Mouse (Mus musculus): ENCODE results near the gene Gm42906. TPM values are rescaled to one million over a fixed set of nuclear protein-coding genes. Genes with fewer than 3 reads are reported as not detected.
A peak's percentile ranks its signal among the peaks of the same experiment; 100 is the strongest.

Gm42906 gene
- total RNA-seq, 2 experiments from 2014 or later, result not detected

GRCm38 (mm10) chr5:151333686-151334085 is 94.3 kb downstream of the Gm42906 start:
- intact Hi-C loops (cut with DNase I), result no loop called here
- no peak for DNase-seq (ENCODE audit: low spot score in 2 of 2)

- intact Hi-C loops (cut with DNase I), result no loop called here
- no peak for DNase-seq (ENCODE audit: low spot score in 2 of 2)
Measured at GRCm38 (mm10) chr5:151333191-151333594, 94.8 kb downstream of the Gm42906 start.

GRCm38 (mm10) chr5:151315804-151316597 is 112.0 kb downstream of the Gm42906 start:
- intact Hi-C loops (cut with DNase I), result no loop called here
- DNase-seq (ENCODE audit: low spot score in 2 of 2), result peak; percentile 23 to 33

GRCm38 (mm10) chr5:151300286-151300685 is 127.7 kb downstream of the Gm42906 start:
- intact Hi-C loops (cut with DNase I), result no loop called here
- no peak for DNase-seq (ENCODE audit: low spot score in 2 of 2)

GRCm38 (mm10) chr5:151299576-151299975 is 128.4 kb downstream of the Gm42906 start:
- no peak for DNase-seq (ENCODE audit: low spot score in 2 of 2)
- intact Hi-C loops (cut with DNase I), result no loop called here

- no peak for DNase-seq (ENCODE audit: low spot score in 2 of 2)
- intact Hi-C loops (cut with DNase I), result no loop called here
Measured at GRCm38 (mm10) chr5:151298371-151298770, 129.6 kb downstream of the Gm42906 start.

- DNase-seq (ENCODE audit: low spot score in 2 of 2), result no peak
- intact Hi-C loops (cut with DNase I), result no loop called here
Measured at GRCm38 (mm10) chr5:151296244-151296643, 131.7 kb downstream of the Gm42906 start.

GRCm38 (mm10) chr5:151293591-151293990 is 134.4 kb downstream of the Gm42906 start:
- intact Hi-C loops (cut with DNase I), result no loop called here
- no peak for DNase-seq (ENCODE audit: low spot score in 2 of 2)

GRCm38 (mm10) chr5:151292310-151292709 is 135.7 kb downstream of the Gm42906 start:
- no peak for DNase-seq (ENCODE audit: low spot score in 2 of 2)
- intact Hi-C loops (cut with DNase I), result no loop called here

- DNase-seq (ENCODE audit: low spot score in 2 of 2), result no peak
- intact Hi-C loops (cut with DNase I), result no loop called here
Measured at GRCm38 (mm10) chr5:151286331-151286730, 141.6 kb downstream of the Gm42906 start.

GRCm38 (mm10) chr5:151279531-151279930 is 148.4 kb downstream of the Gm42906 start:
- intact Hi-C loops (cut with DNase I), result no loop called here

GRCm38 (mm10) chr5:151277927-151278326 is 150.0 kb downstream of the Gm42906 start:
- DNase-seq (ENCODE audit: low spot score in 2 of 2), result no peak

More at GRCm38 (mm10) chr5:151279531-151279930, 148.4 kb downstream of the Gm42906 start:
- no peak for DNase-seq (ENCODE audit: low spot score in 2 of 2)

GRCm38 (mm10) chr5:151275986-151276385 is 152.0 kb downstream of the Gm42906 start:
- intact Hi-C loops (cut with DNase I), result no loop called here
- DNase-seq (ENCODE audit: low spot score in 2 of 2), result no peak

More at GRCm38 (mm10) chr5:151277927-151278326, 150.0 kb downstream of the Gm42906 start:
- intact Hi-C loops (cut with DNase I), result no loop called here

GRCm38 (mm10) chr5:151274265-151274664 is 153.7 kb downstream of the Gm42906 start:
- DNase-seq (ENCODE audit: low spot score in 2 of 2), result no peak
- intact Hi-C loops (cut with DNase I), result no loop called here

GRCm38 (mm10) chr5:151270815-151271214 is 157.1 kb downstream of the Gm42906 start:
- no peak for DNase-seq (ENCODE audit: low spot score in 2 of 2)
- intact Hi-C loops (cut with DNase I), result no loop called here

GRCm38 (mm10) chr5:151266896-151267634 is 160.9 kb downstream of the Gm42906 start:
- intact Hi-C loops (cut with DNase I), result no loop called here
- no peak for DNase-seq (ENCODE audit: low spot score in 2 of 2)

GRCm38 (mm10) chr5:151261558-151261957 is 166.4 kb downstream of the Gm42906 start:
- no peak for DNase-seq (ENCODE audit: low spot score in 2 of 2)
- intact Hi-C loops (cut with DNase I), result no loop called here

GRCm38 (mm10) chr5:151252213-151252612 is 175.8 kb downstream of the Gm42906 start:
- intact Hi-C loops (cut with DNase I), result no loop called here
- DNase-seq (ENCODE audit: low spot score in 2 of 2), result peak in 1 of 2 experiments; percentile 11

GRCm38 (mm10) chr5:151251656-151252055 is 176.3 kb downstream of the Gm42906 start:
- DNase-seq (ENCODE audit: low spot score in 2 of 2), result no peak
- intact Hi-C loops (cut with DNase I), result no loop called here

- DNase-seq (ENCODE audit: low spot score in 2 of 2), result peak in 1 of 2 experiments; percentile 62
- intact Hi-C loops (cut with DNase I), result no loop called here
Measured at GRCm38 (mm10) chr5:151248671-151249620, 179.0 kb downstream of the Gm42906 start.
